26 mouse cellular contexts compared by ENCODE assay signal in the genomic region with DNA sequence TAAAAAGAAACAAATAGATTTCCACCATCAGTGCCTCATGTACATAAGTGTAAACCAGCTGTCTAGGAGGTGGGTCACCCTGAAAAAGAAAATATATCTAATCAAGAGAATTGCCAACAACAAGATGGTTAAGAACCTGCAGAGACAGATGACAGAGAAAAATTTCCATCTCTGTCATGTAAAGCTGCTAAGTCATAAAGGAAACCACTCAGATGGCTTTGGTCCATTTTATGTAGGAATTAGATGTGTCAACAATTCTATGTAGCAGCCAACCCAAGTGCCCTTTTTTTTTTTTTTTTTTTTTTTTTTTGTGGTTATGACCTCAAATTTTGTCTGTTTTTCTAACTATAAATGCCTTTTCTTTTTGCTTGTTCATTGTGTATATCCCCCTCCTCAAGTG. TPM values are rescaled to one million over a fixed set of nuclear protein-coding genes. Genes with fewer than 3 reads are reported as not detected.
DNase-seq lines count a peak whose midpoint lies in the region; ATAC-seq and TF ChIP-seq lines count a peak whose summit lies in the region.
"Had no signal": no experiment of that assay in that cellular context is flagged by ENCODE, and none has a peak within 500 bp of the region (broad histone marks: within the 10 kb centered on the region; RNA-seq: fewer than 3 reads in every experiment).

No protein-coding gene starts in this region.

- dilution Hi-C loops in CH12.LX (cut with MboI; ENCODE audit: extremely low pct_ligation_motif_present, extremely low pct_unique_long_range_greater_than_20kb, low sequenced_read_pairs) = no loop called here

- H3K9me3 ChIP-seq in CH12.LX (replicated peaks; ENCODE audit: low read length) = no peaks in the 10 kb centered on the region
- H3K9me3 ChIP-seq: embryonic facial prominence, embryonic 13.5 days; embryonic facial prominence, embryonic 15.5 days; forebrain, embryonic 10.5 days; forebrain, embryonic 12.5 days; G1E had no signal

- no peak for TF ChIP-seq POLR2A in CH12.LX (IDR thresholded peaks at IDR 0.05; ENCODE audit: low read depth, low read length)

- TF ChIP-seq EP300 in CH12.LX (IDR thresholded peaks at IDR 0.05; ENCODE audit: low read length) = no peak

- H3K27me3 ChIP-seq in CH12.LX (replicated peaks) = no peaks in the 10 kb centered on the region
- H3K27me3 ChIP-seq: embryonic facial prominence, embryonic 13.5 days; embryonic facial prominence, embryonic 15.5 days; forebrain, embryonic 12.5 days; Patski had no signal

- H3K36me3 ChIP-seq in CH12.LX (replicated peaks in 1 of 2; ENCODE audit: control insufficient read depth in 1 of 2, insufficient read depth in 1 of 2, low read length in 1 of 2) = peaks cover 19 to 68% of the 10 kb centered on the region in 2 experiments

- no peak for DNase-seq in CH12.LX (ENCODE audit: extremely low read depth)
- DNase-seq in frontal cortex, postnatal 14 days (ENCODE audit: low spot score in 2 of 2) = no peak
- DNase-seq in spleen, postnatal 4 days (ENCODE audit: low spot score in 2 of 2) = no peak
- DNase-seq in ovary, postnatal 14 days (ENCODE audit: low spot score) = no peak
- DNase-seq: adrenal gland, adult 8-10 months; adrenal gland, postnatal 14 days; adrenal gland, postnatal 36 days; B cell, adult 2 months; cerebellum, adult 11-12 months; cerebellum, adult 2 months; cerebellum, adult 9-10 months; cerebellum, postnatal 10 days; cerebellum, postnatal 25 days; embryo, embryonic 11 days had no signal

- TF ChIP-seq RAD21 in CH12.LX (IDR thresholded peaks at IDR 0.05; ENCODE audit: low read depth, low read length) = no peak

- peak; percentile 56; the same call in 1 of the 2 replicates for ATAC-seq in common myeloid progenitor, adult 5-6 weeks (replicated peaks; ENCODE audit: low read depth, poor library complexity, severe bottlenecking)
- ATAC-seq: activated CD4-positive, CD25-positive, alpha-beta regulatory T cell, adult 4 months; CD4-positive, CD25-positive, alpha-beta regulatory T cell, adult 4 months; forebrain, embryonic 14.5 days; forebrain, embryonic 16.5 days; Patski had no signal

- H3K4me1 ChIP-seq in CH12.LX (ENCODE audit: control insufficient read depth in 1 of 2, insufficient read depth in 2 of 2) = no peaks in the 10 kb centered on the region
- H3K4me1 ChIP-seq: embryonic facial prominence, embryonic 13.5 days; embryonic facial prominence, embryonic 15.5 days; forebrain, embryonic 10.5 days; forebrain, embryonic 12.5 days had no signal

- H3K79me2 ChIP-seq in CH12.LX (replicated peaks; ENCODE audit: control insufficient read depth, extremely low read depth, insufficient read depth, poor library complexity, severe bottlenecking) = peaks cover 6% of the 10 kb centered on the region; the same call in 1 of the 2 replicates

- no peak overlapping the region for H3K4me3 ChIP-seq in CH12.LX (replicated peaks in 1 of 3; ENCODE audit: low read depth in 2 of 3, low read length in 2 of 3, poor library complexity in 1 of 3)
- H3K4me3 ChIP-seq: embryonic facial prominence, embryonic 13.5 days; embryonic facial prominence, embryonic 15.5 days; erythroblast, embryonic 14.5 days; forebrain, embryonic 10.5 days; forebrain, embryonic 12.5 days had no signal

- in situ Hi-C loops in CH12.LX (cut with MboI; ENCODE audit: low pct_ligation_motif_present, low pct_unique_long_range_greater_than_20kb, low sequenced_read_pairs) = no loop called here

- no peak overlapping the region for H3K9ac ChIP-seq in CH12.LX (ENCODE audit: insufficient read depth, low read depth)
- H3K9ac ChIP-seq: embryonic facial prominence, embryonic 13.5 days; embryonic facial prominence, embryonic 15.5 days; forebrain, embryonic 12.5 days had no signal

- TF ChIP-seq CTCF in CH12.LX (conservative IDR thresholded peaks at IDR 0.05 in 1 of 2, IDR thresholded peaks at IDR 0.05 in 1 of 2; ENCODE audit: low read depth in 2 of 2, low read length in 2 of 2) = no peak

- H3K4me2 ChIP-seq in CH12.LX (ENCODE audit: insufficient read depth, low read depth, poor library complexity, severe bottlenecking) = no peak overlapping the region
- H3K4me2 ChIP-seq: embryonic facial prominence, embryonic 13.5 days; embryonic facial prominence, embryonic 15.5 days; forebrain, embryonic 12.5 days had no signal

- H3K27ac ChIP-seq in CH12.LX (ENCODE audit: insufficient read depth, low read depth) = no peak overlapping the region
- H3K27ac ChIP-seq: embryonic facial prominence, embryonic 13.5 days; embryonic facial prominence, embryonic 15.5 days; forebrain, embryonic 10.5 days; forebrain, embryonic 12.5 days had no signal

TF ChIP-seq in CH12.LX, 34 proteins besides CTCF, POLR2A, EP300 and RAD21:
- TF ChIP-seq ZNF384 (IDR thresholded peaks at IDR 0.05; ENCODE audit: low read depth, low read length) = peak; percentile 34; the same call in 1 of the 2 replicates
- TF ChIP-seq MXI1 (IDR thresholded peaks at IDR 0.05; ENCODE audit: low read depth, low read length) = no peak
- TF ChIP-seq GABPA (IDR thresholded peaks at IDR 0.05; ENCODE audit: insufficient replicate concordance, low read depth, low read length) = no peak
- no peak for TF ChIP-seq ZKSCAN1 (IDR thresholded peaks at IDR 0.05; ENCODE audit: borderline replicate concordance, low read depth, low read length)
- no peak for TF ChIP-seq POLR2AphosphoS2 (IDR thresholded peaks at IDR 0.05; ENCODE audit: low read depth, low read length)
- no peak for TF ChIP-seq BHLHE40 (IDR thresholded peaks at IDR 0.05; ENCODE audit: low read depth, low read length)

RNA-seq across cellular contexts. Expression of a gene that starts 12.1 kb away (rescaled TPM):
- total RNA-seq in CH12.LX (2012; rRNA removed) = 6.2 and 6.8 TPM in 2 replicates
- 19.6 and 21.5 TPM in 2 replicates for total RNA-seq in CH12.LX (2014; rRNA removed)
- 10.0 and 10.5 TPM in 2 replicates for polyA plus RNA-seq in CH12.LX (2012; ENCODE audit: insufficient read length, low read depth)
- 22.9 and 23.3 TPM in 2 replicates for total RNA-seq in common myeloid progenitor, adult 5-6 weeks (2017)

RNA-seq across cellular contexts. Expression of a gene that starts 12.6 kb away (rescaled TPM):
- total RNA-seq in CH12.LX (2012; rRNA removed) = 14.1 and 20.5 TPM in 2 replicates
- 38.6 and 41.5 TPM in 2 replicates for total RNA-seq in CH12.LX (2014; rRNA removed)
- 21.4 and 24.5 TPM in 2 replicates for polyA plus RNA-seq in CH12.LX (2012; ENCODE audit: insufficient read length, low read depth)
- 23.9 and 26.1 TPM in 2 replicates for total RNA-seq in common myeloid progenitor, adult 5-6 weeks (2017)
